Mouse (Mus musculus) frontal cortex, postnatal 14 days (tissue): ENCODE data around the gene Ubc.
A peak's percentile ranks its signal among the peaks of the same experiment; 100 is the strongest.

Experiments
- DNase-seq, 2 experiments: peaks; one replicate each; pipeline ENCODE4 v3.0.0; 2022; ENCODE audit warnings: low spot score in 2 of 2

Gene Ubc

GRCm38 (mm10) chr5:125382673-125383558 is 7.1 kb downstream of the Ubc start:
- DNase-seq = peak in 1 of 2 experiments; percentile 60

- no peak for DNase-seq
Observed at GRCm38 (mm10) chr5:125381954-125382672, 7.9 kb downstream of the Ubc start.

GRCm38 (mm10) chr5:125378919-125379318 is 11.1 kb downstream of the Ubc start:
- DNase-seq = no peak

GRCm38 (mm10) chr5:125377214-125377613 is 12.8 kb downstream of the Ubc start:
- no peak for DNase-seq

GRCm38 (mm10) chr5:125375871-125376270 is 14.1 kb downstream of the Ubc start:
- DNase-seq = no peak

- no peak for DNase-seq
Observed at GRCm38 (mm10) chr5:125372027-125372426, 18.0 kb downstream of the Ubc start.

- DNase-seq = no peak
Observed at GRCm38 (mm10) chr5:125370950-125371693, 18.9 kb downstream of the Ubc start.

- DNase-seq = peak in 1 of 2 experiments; percentile 63
Observed at GRCm38 (mm10) chr5:125368568-125368967, 21.4 kb downstream of the Ubc start.

GRCm38 (mm10) chr5:125368156-125368555 is 21.8 kb downstream of the Ubc start:
- DNase-seq = no peak

GRCm38 (mm10) chr5:125364851-125365429 is 25.1 kb downstream of the Ubc start:
- DNase-seq = no peak

- DNase-seq = no peak
Observed at GRCm38 (mm10) chr5:125363894-125364293, 26.1 kb downstream of the Ubc start.

GRCm38 (mm10) chr5:125360981-125361510 is 29.0 kb downstream of the Ubc start:
- DNase-seq = no peak

GRCm38 (mm10) chr5:125360566-125360965 is 29.4 kb downstream of the Ubc start:
- no peak for DNase-seq

- DNase-seq = no peak
Observed at GRCm38 (mm10) chr5:125358270-125358608, 31.8 kb downstream of the Ubc start.

- DNase-seq = no peak
Observed at GRCm38 (mm10) chr5:125357543-125358269, 32.3 kb downstream of the Ubc start.

GRCm38 (mm10) chr5:125355650-125356049 is 34.4 kb downstream of the Ubc start:
- DNase-seq = no peak

- DNase-seq = no peak
Observed at GRCm38 (mm10) chr5:125354885-125355492, 35.0 kb downstream of the Ubc start.

GRCm38 (mm10) chr5:125352781-125353294 is 37.2 kb downstream of the Ubc start:
- DNase-seq = no peak

- DNase-seq = no peak
Observed at GRCm38 (mm10) chr5:125351939-125352338, 38.1 kb downstream of the Ubc start.

- DNase-seq = no peak
Observed at GRCm38 (mm10) chr5:125351057-125351456, 38.9 kb downstream of the Ubc start.
